Mouse (Mus musculus) midbrain, embryonic 10.5 days (tissue): Measurements from ENCODE around the gene Ebf3. TPM values are rescaled to one million over a fixed set of nuclear protein-coding genes. Genes with fewer than 3 reads are reported as not detected.

Source experiments
- DNase-seq: peaks from one replicate; pipeline ENCODE4 v3.0.0-alpha.2; 2017; ENCODE audit warnings: low spot score
- H3K27ac ChIP-seq: fragments of 300-500 bp; sonication (generic); replicated peaks from 2 replicates; pipeline ENCODE4 v1.5.1; 2016; ENCODE audit warnings: mild to moderate bottlenecking
- H3K27me3 ChIP-seq: fragments of 300-500 bp; sonication (generic); 2 replicates; pipeline ENCODE4 v1.6.1; 2016; ENCODE audit warnings: low read depth, mild to moderate bottlenecking; ENCODE audit not compliant: poor library complexity, severe bottlenecking
- H3K36me3 ChIP-seq: fragments of 300-500 bp; sonication (generic); 2 replicates; pipeline ENCODE4 v1.6.1; 2016; ENCODE audit warnings: mild to moderate bottlenecking, moderate library complexity
- H3K4me1 ChIP-seq: fragments of 300-500 bp; sonication (generic); 2 replicates; pipeline ENCODE4 v1.6.1; 2016
- H3K4me3 ChIP-seq: fragments of 300-500 bp; sonication (generic); 2 replicates; pipeline ENCODE4 v1.5.1; 2016; ENCODE audit warnings: mild to moderate bottlenecking, moderate library complexity
- H3K9me3 ChIP-seq: fragments of 300-500 bp; sonication (generic); replicated peaks from 2 replicates; pipeline ENCODE4 v1.6.1; 2016; ENCODE audit warnings: mild to moderate bottlenecking
- WGBS: fragments of 180-500 bp; shearing (Covaris S2); methylation state at CpG from one replicate; pipeline ENCODE4 v1.1.7; 2016; 5-methylcytosine and 5-hydroxymethylcytosine counted together
- polyA plus RNA-seq: library from polyadenylated mRNA; unstranded; fragments of >200 nt; fragmentation: Nextera tagmentation; extraction: Ambion mirVana; gene quantifications from 2 replicates; pipeline ENCODE4 v1.2.1, GENCODE M21; 2016

The Ebf3 gene
- polyA plus RNA-seq, 1 experiment from 2014 or later: 3.2 TPM

DNA sequence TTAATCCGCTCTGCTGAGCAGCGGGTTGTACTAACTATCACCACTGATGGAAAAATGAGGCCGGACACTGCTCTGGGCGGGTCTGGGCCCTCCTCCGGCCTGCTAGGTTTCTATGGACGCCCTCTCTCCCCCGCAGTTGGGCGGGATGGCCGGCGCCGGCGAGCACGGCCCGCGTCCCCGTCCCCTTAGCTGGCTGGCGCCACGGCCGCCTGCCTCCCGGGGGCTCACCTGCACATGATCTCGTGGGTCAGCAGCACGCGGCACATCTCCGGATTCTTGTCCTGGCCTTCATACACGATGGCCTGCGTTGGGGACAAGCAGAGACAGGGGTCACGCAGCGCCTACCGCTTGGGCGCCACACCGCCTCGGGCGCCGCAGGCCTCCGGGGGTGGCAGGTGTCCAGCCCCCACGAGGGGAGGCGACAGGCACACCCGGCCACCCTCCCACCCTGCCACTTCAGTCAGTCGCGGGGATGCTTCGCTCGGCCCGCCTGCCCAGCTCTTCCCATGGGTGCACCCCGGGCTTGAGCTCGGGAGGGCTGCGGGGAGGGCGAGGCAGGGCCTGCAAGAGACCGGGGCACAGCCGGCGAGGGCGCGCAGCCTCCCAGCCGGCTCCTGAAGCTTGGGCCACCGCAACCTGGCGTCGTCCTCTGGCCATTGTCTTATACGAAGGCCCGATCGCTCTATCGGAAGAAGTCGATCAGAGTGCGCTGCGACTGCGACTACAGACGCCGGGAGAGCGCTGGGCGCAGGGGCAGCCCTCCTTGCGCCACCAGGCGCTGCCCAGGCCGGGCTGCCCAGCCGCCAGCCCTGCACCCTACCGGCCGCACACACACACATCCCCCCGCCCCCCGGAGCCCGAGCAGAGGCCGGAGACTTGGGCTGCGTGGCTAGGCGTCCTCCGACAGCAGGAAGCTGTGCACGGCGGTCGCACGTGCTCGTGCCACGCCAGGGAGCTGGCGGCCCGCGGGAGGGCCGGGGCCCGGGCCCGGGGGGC lies 4.9 kb downstream of the Ebf3 start:
- peaks cover 66% of the 10 kb centered on the region for H3K4me1 ChIP-seq
- peak overlapping the region; percentile 71 for H3K4me3 ChIP-seq
- DNase-seq: peak; percentile 72
- H3K9me3 ChIP-seq: no peaks in the 10 kb centered on the region
- peaks cover 5% of the 10 kb centered on the region; the same call in 1 of the 2 replicates for H3K36me3 ChIP-seq
- peak overlapping the region; percentile 88 for H3K27ac ChIP-seq
- WGBS: under 1% methylated on average over 85 of the region's 93 CpGs
- H3K27me3 ChIP-seq: peaks cover 99% of the 10 kb centered on the region

GRCm38 (mm10) chr7:137308061-137309060 lies 5.9 kb downstream of the Ebf3 start:
- peaks cover 66% of the 10 kb centered on the region for H3K4me1 ChIP-seq
- no peak for DNase-seq
- peaks cover 98% of the 10 kb centered on the region for H3K27me3 ChIP-seq
- WGBS: 16% methylated on average over 19 of the region's 19 CpGs
- no peaks in the 10 kb centered on the region for H3K9me3 ChIP-seq
- H3K27ac ChIP-seq: peak overlapping the region; percentile 88
- H3K4me3 ChIP-seq: peak overlapping the region; percentile 71
- peaks cover 5% of the 10 kb centered on the region; the same call in 1 of the 2 replicates for H3K36me3 ChIP-seq

- Histone ChIP-seq H3K36me3 (peaks cover 5% of the 10 kb centered on the region; the same call in 1 of the 2 replicates), H3K27ac (no peak overlapping the region), H3K4me1 (peaks cover 69% of the 10 kb centered on the region), H3K4me3 (peak overlapping the region; percentile 38), H3K9me3 (no peaks in the 10 kb centered on the region), H3K27me3 (peaks cover 88% of the 10 kb centered on the region)
- WGBS: 18% methylated on average over 8 of the region's 8 CpGs
- no peak for DNase-seq
Measured at GRCm38 (mm10) chr7:137307131-137307530, 7.1 kb downstream of the Ebf3 start.

GRCm38 (mm10) chr7:137306127-137306526 lies 8.1 kb downstream of the Ebf3 start:
- DNase-seq: no peak
- 32% methylated on average over 9 of the region's 9 CpGs for WGBS
- peaks cover 5% of the 10 kb centered on the region; the same call in 1 of the 2 replicates for H3K36me3 ChIP-seq
- no peaks in the 10 kb centered on the region for H3K9me3 ChIP-seq
- H3K27ac ChIP-seq: no peak overlapping the region
- H3K4me1 ChIP-seq: peaks cover 78% of the 10 kb centered on the region
- H3K4me3 ChIP-seq: peak overlapping the region; percentile 38; the same call in 1 of the 2 replicates
- H3K27me3 ChIP-seq: peaks cover 88% of the 10 kb centered on the region

DNA sequence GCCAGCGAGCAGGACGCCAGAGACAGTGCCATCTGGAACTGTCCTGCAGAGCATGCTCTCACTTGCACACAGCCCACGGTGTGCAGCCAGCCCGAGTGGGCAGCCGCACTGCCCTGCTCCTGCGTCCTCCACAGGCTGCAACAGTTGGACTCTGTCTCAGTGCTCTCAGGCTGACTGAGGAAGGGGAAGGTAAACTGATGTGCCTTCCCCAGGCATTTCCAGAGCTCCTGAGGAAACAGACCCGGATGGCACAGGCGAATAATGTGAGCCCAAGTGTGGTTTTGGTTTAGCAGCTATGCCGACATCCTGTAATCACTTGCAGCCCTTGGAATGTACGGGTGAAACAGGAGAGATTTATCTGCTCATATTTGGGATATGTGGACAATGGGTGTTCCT lies 10.5 kb downstream of the Ebf3 start:
- peaks cover 5% of the 10 kb centered on the region; the same call in 1 of the 2 replicates for H3K36me3 ChIP-seq
- peaks cover 78% of the 10 kb centered on the region for H3K4me1 ChIP-seq
- H3K9me3 ChIP-seq: no peaks in the 10 kb centered on the region
- WGBS: 45% methylated on average over 10 of the region's 10 CpGs
- DNase-seq: peak; percentile 43
- H3K27me3 ChIP-seq: peaks cover 88% of the 10 kb centered on the region
- peak overlapping the region; percentile 38 for H3K4me3 ChIP-seq
- peak overlapping the region; percentile 78 for H3K27ac ChIP-seq

GRCm38 (mm10) chr7:137302961-137303775 lies 11.1 kb downstream of the Ebf3 start:
- Histone ChIP-seq H3K36me3 (peaks cover 5% of the 10 kb centered on the region; the same call in 1 of the 2 replicates), H3K27ac (peak overlapping the region; percentile 78), H3K4me3 (peak overlapping the region; percentile 38), H3K9me3 (no peaks in the 10 kb centered on the region), H3K4me1 (peaks cover 80% of the 10 kb centered on the region), H3K27me3 (peaks cover 88% of the 10 kb centered on the region)
- 13% methylated on average over 10 of the region's 10 CpGs for WGBS
- no peak for DNase-seq

DNA sequence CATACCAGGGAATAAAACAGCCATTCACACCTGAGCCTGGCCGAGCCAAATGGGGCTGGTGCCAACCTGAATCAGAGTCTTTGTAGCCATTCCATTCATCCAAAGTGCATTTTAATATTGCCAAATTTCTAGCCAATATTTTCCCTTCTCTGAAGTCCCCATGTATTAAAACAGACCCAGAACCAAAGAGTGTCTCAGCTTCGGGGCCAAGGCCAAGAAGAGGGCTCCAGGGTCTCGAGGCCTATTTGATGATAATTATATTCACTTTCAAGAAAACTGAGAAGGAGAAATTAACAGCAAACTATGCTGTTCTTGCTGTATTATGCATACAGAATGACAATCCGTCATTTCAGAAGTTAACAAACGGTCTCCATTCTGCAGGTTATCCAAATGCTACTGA lies 12.1 kb downstream of the Ebf3 start:
- Histone ChIP-seq H3K27ac (peak overlapping the region; percentile 75; the same call in 1 of the 2 replicates), H3K4me1 (peaks cover 87% of the 10 kb centered on the region), H3K4me3 (0 out of 2 replicates have a peak overlapping the region, but pooled peaks have one; percentile 23), H3K27me3 (peaks cover 89% of the 10 kb centered on the region), H3K36me3 (peaks cover 5% of the 10 kb centered on the region; the same call in 1 of the 2 replicates), H3K9me3 (no peaks in the 10 kb centered on the region)
- no peak for DNase-seq
- WGBS: 72% methylated on average over 5 of the region's 5 CpGs

DNA sequence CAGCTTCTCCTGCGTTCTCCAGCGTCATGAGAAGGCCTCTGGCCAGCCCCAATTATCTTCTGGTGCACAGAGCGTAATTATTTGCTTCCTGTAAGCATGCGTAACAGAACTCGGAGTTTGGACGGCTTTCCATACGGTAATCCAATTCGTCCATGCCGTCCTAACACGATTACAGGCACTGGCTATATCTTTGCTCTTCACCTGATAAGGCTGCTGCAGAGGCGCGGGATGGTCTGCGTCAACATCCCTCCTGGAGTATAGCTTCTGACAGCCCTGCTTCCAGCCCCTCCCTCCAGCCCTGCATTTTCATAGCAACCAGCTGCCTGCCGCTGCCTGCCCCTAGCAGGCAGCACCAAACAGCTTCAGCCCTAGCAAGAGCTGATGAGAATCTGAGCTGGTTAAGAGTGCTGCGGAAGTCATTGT lies 12.9 kb downstream of the Ebf3 start:
- Histone ChIP-seq H3K4me1 (peaks cover 84% of the 10 kb centered on the region), H3K9me3 (no peaks in the 10 kb centered on the region), H3K4me3 (peak overlapping the region; percentile 24; the same call in 1 of the 2 replicates), H3K27ac (peak overlapping the region; percentile 75), H3K27me3 (peaks cover 81% of the 10 kb centered on the region), H3K36me3 (peaks cover 5% of the 10 kb centered on the region; the same call in 1 of the 2 replicates)
- peak; percentile 51 for DNase-seq
- WGBS: 36% methylated on average over 15 of the region's 15 CpGs

DNA sequence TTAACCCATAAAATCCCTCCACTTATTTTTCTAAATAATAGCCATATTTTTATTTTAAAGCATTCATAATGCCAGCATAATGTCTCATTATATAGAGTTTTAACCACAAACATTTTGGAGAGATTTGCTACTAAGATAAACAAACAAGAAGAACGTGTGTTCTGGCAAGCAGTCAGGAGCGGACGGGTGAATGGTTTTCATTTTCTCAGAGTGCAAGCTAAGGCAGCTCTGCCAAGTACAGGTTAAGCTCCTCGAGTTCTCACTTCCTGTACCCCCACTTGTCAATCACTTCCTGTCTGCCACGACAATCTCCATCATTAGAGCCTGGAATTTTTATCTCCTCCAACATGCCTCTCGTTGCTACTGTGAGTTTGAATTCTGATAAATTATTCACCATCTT lies 13.4 kb downstream of the Ebf3 start:
- peaks cover 76% of the 10 kb centered on the region for H3K27me3 ChIP-seq
- 55% methylated on average over 6 of the region's 6 CpGs for whole genome bisulfite sequencing
- H3K27ac ChIP-seq: 0 out of 2 replicates have a peak overlapping the region, but pooled peaks have one; percentile 75
- H3K4me1 ChIP-seq: peaks cover 83% of the 10 kb centered on the region
- no peaks in the 10 kb centered on the region for H3K9me3 ChIP-seq
- no peak overlapping the region for H3K4me3 ChIP-seq
- no peak for DNase-seq
- peaks cover 5% of the 10 kb centered on the region; the same call in 1 of the 2 replicates for H3K36me3 ChIP-seq

DNA sequence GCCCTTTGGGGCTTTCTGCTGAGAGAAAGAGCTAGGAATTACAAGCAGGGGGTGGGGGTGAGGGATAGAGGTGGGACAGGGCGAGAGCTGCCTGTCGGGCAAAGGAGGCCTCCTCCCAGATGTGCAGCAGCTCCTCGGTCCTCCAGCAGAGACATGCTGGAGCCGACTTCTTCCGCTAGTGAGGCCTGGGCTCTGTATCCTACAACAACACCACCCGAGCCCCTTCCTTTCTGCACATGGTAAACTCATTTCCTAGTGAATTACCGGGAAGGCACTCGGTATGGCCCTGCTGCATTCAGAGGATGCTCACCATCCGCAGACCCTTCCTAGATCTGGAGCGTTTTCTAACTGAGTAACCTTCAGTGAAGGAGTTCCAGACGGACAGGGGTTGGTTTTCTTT lies 14.1 kb downstream of the Ebf3 start:
- 46% methylated on average over 11 of the region's 11 CpGs for WGBS
- peaks cover 69% of the 10 kb centered on the region for H3K27me3 ChIP-seq
- peaks cover 87% of the 10 kb centered on the region for H3K4me1 ChIP-seq
- no peaks in the 10 kb centered on the region for H3K9me3 ChIP-seq
- H3K36me3 ChIP-seq: peaks cover 5% of the 10 kb centered on the region; the same call in 1 of the 2 replicates
- no peak overlapping the region for H3K27ac ChIP-seq
- no peak for DNase-seq
- no peak overlapping the region for H3K4me3 ChIP-seq

- H3K36me3 ChIP-seq: peaks cover 5% of the 10 kb centered on the region; the same call in 1 of the 2 replicates
- peaks cover 82% of the 10 kb centered on the region for H3K4me1 ChIP-seq
- H3K27ac ChIP-seq: no peak overlapping the region
- no peak overlapping the region for H3K4me3 ChIP-seq
- no peak for DNase-seq
- 75% methylated on average over 24 of the region's 24 CpGs for WGBS
- no peaks in the 10 kb centered on the region for H3K9me3 ChIP-seq
- H3K27me3 ChIP-seq: peaks cover 52% of the 10 kb centered on the region
Measured at GRCm38 (mm10) chr7:137297594-137298381, 16.5 kb downstream of the Ebf3 start.
